Mouse (Mus musculus): ENCODE data around the gene Bcan.

Bcan gene

GRCm38 (mm10) chr3:87943586-87943985, 56.4 kb downstream of the Bcan start:
- DNase-seq, result no peak

DNA sequence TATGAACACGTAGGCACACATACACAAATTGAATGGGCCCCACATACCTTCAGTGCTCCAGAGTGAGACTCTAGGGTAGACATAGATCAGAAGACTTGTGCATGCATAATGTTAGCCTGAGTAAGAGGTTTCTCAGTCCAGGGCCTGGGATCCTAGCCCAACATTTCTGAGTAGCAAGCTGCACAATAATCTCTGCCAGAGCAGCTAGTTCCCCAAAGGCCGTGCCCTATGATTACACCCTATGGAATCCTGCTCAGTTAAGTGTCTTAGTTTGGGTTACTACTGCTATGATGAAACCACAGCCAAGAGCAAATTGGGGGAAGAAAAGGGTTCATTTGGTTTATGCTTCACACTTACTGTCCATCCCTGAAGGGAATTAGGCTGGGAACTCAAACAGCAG, 57.6 kb downstream of the Bcan start:
- no peak for DNase-seq

DNA sequence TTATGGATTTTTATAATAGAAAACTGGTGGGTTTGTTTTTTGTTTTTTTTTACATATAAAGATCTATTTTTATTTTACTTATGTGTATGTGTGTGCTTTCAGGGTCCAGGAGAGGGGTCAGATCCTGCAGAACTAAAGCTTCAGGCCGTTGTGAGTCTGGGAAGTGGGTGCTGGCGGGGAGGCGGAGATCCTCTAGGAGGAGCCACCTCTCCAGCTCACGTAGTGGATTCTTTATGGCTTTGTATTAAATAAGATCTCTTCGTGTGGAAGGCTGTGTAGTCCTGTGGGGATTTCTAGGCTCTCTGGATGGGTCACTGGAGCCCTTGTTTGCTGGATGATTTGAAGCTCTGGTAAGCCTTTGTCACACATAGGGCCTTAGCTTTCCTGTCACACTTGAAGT, 59.4 kb downstream of the Bcan start:
- DNase-seq, result no peak

Data from cerebellum, adult 9-10 months (tissue).